Mouse (Mus musculus) small intestine, adult 2 months (tissue): ENCODE measurements around the gene Pip4k2b. TPM values are rescaled to one million over a fixed set of nuclear protein-coding genes. Genes with fewer than 3 reads are reported as not detected.

ENCODE experiments used
- H3K27ac ChIP-seq: fragments of 200-500 bp; 2 replicates; pipeline ENCODE4 v1.5.1; 2012; ENCODE audit warnings: low read depth, low read length, control low read depth, inconsistent platforms; ENCODE audit not compliant: insufficient read depth
- H3K27me3 ChIP-seq: fragments of 200-500 bp; 2 replicates; pipeline ENCODE4 v1.6.1; 2012; ENCODE audit warnings: mild to moderate bottlenecking, moderate library complexity, low read length, inconsistent platforms; ENCODE audit not compliant: control insufficient read depth, insufficient read depth
- H3K36me3 ChIP-seq: fragments of 200-500 bp; 2 replicates; pipeline ENCODE4 v1.6.1; 2012; ENCODE audit warnings: mild to moderate bottlenecking, low read length, control low read depth, inconsistent platforms; ENCODE audit not compliant: control insufficient read depth, insufficient read depth
- H3K4me1 ChIP-seq: fragments of 200-500 bp; 2 replicates; pipeline ENCODE4 v1.6.1; 2012; ENCODE audit warnings: low read length, inconsistent platforms, mixed read lengths; ENCODE audit not compliant: control insufficient read depth, insufficient read depth, insufficient read length
- H3K4me3 ChIP-seq: fragments of 200-500 bp; 2 replicates; pipeline ENCODE4 v1.5.1; 2012; ENCODE audit warnings: low read depth, mild to moderate bottlenecking, control low read depth, inconsistent platforms, low read length, moderate library complexity
- CTCF ChIP-seq: fragments of 200-500 bp; IDR thresholded peaks from 2 replicates; pipeline ENCODE4 v1.5.1; 2012; ENCODE audit warnings: low read depth, mild to moderate bottlenecking, control low read depth, inconsistent platforms, low read length, moderate library complexity, mixed read lengths; ENCODE audit not compliant: insufficient replicate concordance, insufficient read length; ENCODE audit errors: extremely low read depth
- POLR2A ChIP-seq: fragments of 200-500 bp; IDR thresholded peaks from 2 replicates; pipeline ENCODE4 v1.6.1; 2012; ENCODE audit warnings: low read depth, mild to moderate bottlenecking, control low read depth, inconsistent platforms, low read length, moderate library complexity
- WGBS: fragments of 180-500 bp; shearing (Covaris S2); methylation state at CpG from one replicate; pipeline ENCODE4 v1.1.7; 2018; 5-methylcytosine and 5-hydroxymethylcytosine counted together
- polyA plus RNA-seq: library from polyadenylated mRNA; depleted of rRNA; stranded (reverse); fragments of >200 nt; gene quantifications from 2 replicates; pipeline ENCODE4 v1.2.3, GENCODE M21; 2012

Gene Pip4k2b
- polyA plus RNA-seq, 1 experiment = 3.4 TPM

GRCm38 (mm10) chr11:97689861-97690260 is 54.6 kb downstream of the Pip4k2b start:
- TF ChIP-seq POLR2A = no peak
- peak; percentile 96 for TF ChIP-seq CTCF
- Histone ChIP-seq H3K4me3 (no peak overlapping the region), H3K36me3 (peaks cover 28% of the 10 kb centered on the region), H3K27me3 (no peaks in the 10 kb centered on the region), H3K27ac (no peak overlapping the region), H3K4me1 (peaks cover 17% of the 10 kb centered on the region; the same call in 1 of the 2 replicates)
- WGBS = 33% methylated on average over 10 of the region's 10 CpGs

GRCm38 (mm10) chr11:97687061-97687460 is 57.4 kb downstream of the Pip4k2b start:
- peaks cover 27% of the 10 kb centered on the region for H3K36me3 ChIP-seq
- H3K27ac ChIP-seq = peak overlapping the region; percentile 93
- TF ChIP-seq POLR2A (peak; percentile 41; the same call in 1 of the 2 replicates), CTCF (no peak)
- peak overlapping the region; percentile 64 for H3K4me3 ChIP-seq
- H3K4me1 ChIP-seq = peaks cover 27% of the 10 kb centered on the region
- no peaks in the 10 kb centered on the region for H3K27me3 ChIP-seq
- WGBS = 26% methylated on average over 3 of the region's 3 CpGs

- WGBS = 19% methylated on average over 11 of the region's 11 CpGs
- H3K27ac ChIP-seq = peak overlapping the region; percentile 93
- TF ChIP-seq POLR2A = 0 out of 2 replicates have a peak, but pooled peaks have one; percentile 14
- TF ChIP-seq CTCF = no peak
- H3K4me1 ChIP-seq = peaks cover 27% of the 10 kb centered on the region
- peaks cover 23% of the 10 kb centered on the region for H3K36me3 ChIP-seq
- H3K4me3 ChIP-seq = peak overlapping the region; percentile 64
- no peaks in the 10 kb centered on the region for H3K27me3 ChIP-seq
These were observed 58.1 kb downstream of the Pip4k2b start for GRCm38 (mm10) chr11:97686322-97686908.

GRCm38 (mm10) chr11:97685613-97686321 is 58.7 kb downstream of the Pip4k2b start, which contains the start of gene Cisd3:
TSS of gene Cisd3 (plus strand) at chr11:97685826.
- peak; percentile 9; the same call in 1 of the 2 replicates for TF ChIP-seq POLR2A
- no peak for TF ChIP-seq CTCF
- H3K36me3 ChIP-seq = peaks cover 25% of the 10 kb centered on the region
- WGBS = 1% methylated on average over 42 of the region's 43 CpGs
- no peaks in the 10 kb centered on the region for H3K27me3 ChIP-seq
- peak within 1 kb of the TSS; percentile 64 for H3K4me3 ChIP-seq
- H3K27ac ChIP-seq = peak within 1 kb of the TSS; percentile 93
- H3K4me1 ChIP-seq = peaks cover 27% of the 10 kb centered on the region

GRCm38 (mm10) chr11:97684766-97685165 is 59.7 kb downstream of the Pip4k2b start:
- Histone ChIP-seq H3K4me3 (no peak overlapping the region), H3K36me3 (peaks cover 27% of the 10 kb centered on the region), H3K4me1 (peaks cover 27% of the 10 kb centered on the region), H3K27ac (peak overlapping the region; percentile 73), H3K27me3 (no peaks in the 10 kb centered on the region)
- WGBS = 28% methylated on average over 7 of the region's 7 CpGs
- TF ChIP-seq POLR2A = no peak
- no peak for TF ChIP-seq CTCF

- no peaks in the 10 kb centered on the region for H3K27me3 ChIP-seq
- no peak for TF ChIP-seq CTCF
- TF ChIP-seq POLR2A = no peak
- peak overlapping the region; percentile 0 for H3K4me3 ChIP-seq
- peak overlapping the region; percentile 73 for H3K27ac ChIP-seq
- peaks cover 27% of the 10 kb centered on the region for H3K4me1 ChIP-seq
- 63% methylated on average over 6 of the region's 6 CpGs for WGBS
- peaks cover 28% of the 10 kb centered on the region for H3K36me3 ChIP-seq
These were observed 60.3 kb downstream of the Pip4k2b start for GRCm38 (mm10) chr11:97684063-97684680.
